Mouse (Mus musculus): ENCODE results near the gene Arhgef7.

GRCm38 (mm10) chr8:11700060-11701032 is 27.2 kb upstream of the Arhgef7 start:
- peak; percentile 93; the same call in 1 of the 2 replicates for TF ChIP-seq ZC3H11A (IDR thresholded peaks at IDR 0.05; ENCODE audit: borderline replicate concordance, low read depth, low read length)
- TF ChIP-seq ZNF384 (IDR thresholded peaks at IDR 0.05; ENCODE audit: low read depth, low read length): no peak
